Mouse (Mus musculus) small intestine, adult 2 months (tissue): ENCODE results near the gene Csk.

Experiments
- CTCF ChIP-seq: fragments of 200-500 bp; IDR thresholded peaks from 2 replicates; pipeline ENCODE4 v1.5.1; 2012; ENCODE audit warnings: low read depth, mild to moderate bottlenecking, control low read depth, inconsistent platforms, low read length, moderate library complexity, mixed read lengths; ENCODE audit not compliant: insufficient replicate concordance, insufficient read length; ENCODE audit errors: extremely low read depth
- POLR2A ChIP-seq: fragments of 200-500 bp; IDR thresholded peaks from 2 replicates; pipeline ENCODE4 v1.6.1; 2012; ENCODE audit warnings: low read depth, mild to moderate bottlenecking, control low read depth, inconsistent platforms, low read length, moderate library complexity

DNA sequence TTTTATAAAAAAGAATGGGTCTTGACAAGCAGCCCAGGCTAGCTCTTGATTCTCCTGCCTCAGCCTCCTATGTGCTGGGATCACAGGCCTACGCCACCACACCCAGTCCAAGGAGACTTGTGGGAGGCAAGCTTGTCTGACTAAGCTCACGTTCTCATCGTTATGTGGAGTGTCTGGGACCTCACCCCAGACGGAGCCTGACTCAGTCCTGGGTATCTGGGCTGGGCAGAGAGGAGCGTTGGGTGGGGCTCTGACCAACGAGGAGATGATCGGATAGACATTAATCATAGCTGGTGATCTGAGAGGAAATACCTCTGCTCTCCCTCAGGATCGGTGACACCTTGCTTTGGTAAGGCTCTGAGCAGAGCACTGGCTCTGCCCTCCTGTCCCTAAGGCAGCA is 34.6 kb downstream of the Csk start:
- no peak for TF ChIP-seq CTCF
- TF ChIP-seq POLR2A, result no peak
